Comparison of ENCODE assay signal across 27 mouse cellular contexts in genomic region chr9:98025548-98025947, GRCm38 (mm10). TPM values are rescaled to one million over a fixed set of nuclear protein-coding genes. Genes with fewer than 3 reads are reported as not detected.
"Had no signal": no experiment of that assay in that cellular context is flagged by ENCODE, and none has a peak within 500 bp of the region (broad histone marks: within the 10 kb centered on the region; RNA-seq: fewer than 3 reads in every experiment).

No protein-coding gene starts in this region.

- DNase-seq: gastrocnemius, adult 2 months; gastrocnemius, postnatal 10 days; gastrocnemius, postnatal 25 days; heart, adult 18-20 months; heart, postnatal 14 days; heart, postnatal 4 days; kidney, adult 18-20 months; kidney, adult 8-10 months; kidney, postnatal 10 days; kidney, postnatal 25 days; kidney, postnatal 4 days; liver; liver, embryonic 13.5 days had no signal

- H3K4me1 ChIP-seq: heart, embryonic 13.5 days; heart, embryonic 15.5 days; hindbrain, embryonic 10.5 days; hindbrain, embryonic 12.5 days; limb, embryonic 10.5 days; limb, embryonic 12.5 days; liver, embryonic 13.5 days had no signal

- H3K27me3 ChIP-seq: hindbrain, embryonic 12.5 days; liver, embryonic 13.5 days had no signal

- ATAC-seq: hindbrain, embryonic 16.5 days; inflammation-experienced regulatory T-cells, adult 6 months; intestine, embryonic 16.5 days had no signal

- H3K36me3 ChIP-seq: heart, embryonic 13.5 days; heart, embryonic 15.5 days; hindbrain, embryonic 10.5 days; hindbrain, embryonic 12.5 days; limb, embryonic 10.5 days; limb, embryonic 12.5 days; liver, embryonic 13.5 days had no signal

- H3K4me3 ChIP-seq: gastrocnemius, adult 2 months; heart, embryonic 13.5 days; heart, embryonic 15.5 days; hindbrain, embryonic 10.5 days; hindbrain, embryonic 12.5 days; layer of hippocampus, adult 2 months; left cerebral cortex, adult 2 months; limb, embryonic 10.5 days; limb, embryonic 12.5 days; liver, embryonic 13.5 days had no signal

- H3K9me3 ChIP-seq: heart, embryonic 13.5 days; heart, embryonic 15.5 days; hindbrain, embryonic 10.5 days; hindbrain, embryonic 12.5 days; limb, embryonic 10.5 days; limb, embryonic 12.5 days; liver, embryonic 13.5 days had no signal

- H3K4me2 ChIP-seq: heart, embryonic 11.5 days; heart, embryonic 13.5 days; heart, embryonic 15.5 days; hindbrain, embryonic 12.5 days; hindbrain, embryonic 14.5 days; limb, embryonic 12.5 days; liver, embryonic 11.5 days; liver, embryonic 13.5 days had no signal

- H3K27ac ChIP-seq: gastrocnemius, adult 2 months; heart, embryonic 13.5 days; heart, embryonic 15.5 days; hindbrain, embryonic 10.5 days; hindbrain, embryonic 12.5 days; hindbrain, embryonic 14.5 days; layer of hippocampus, adult 2 months; left cerebral cortex, adult 2 months; limb, embryonic 10.5 days; limb, embryonic 12.5 days; liver, embryonic 13.5 days had no signal

- H3K9ac ChIP-seq: heart, embryonic 13.5 days; heart, embryonic 15.5 days; hindbrain, embryonic 12.5 days; hindbrain, embryonic 14.5 days; limb, embryonic 12.5 days; liver, embryonic 13.5 days had no signal

RNA-seq across cellular contexts. Expression of gene Clstn2, which starts 7.4 kb away (rescaled TPM):
- polyA plus RNA-seq: inflammation-experienced regulatory T-cells, adult 6 months had no signal
